Mouse (Mus musculus): ENCODE results near the gene Matn4.

DNA sequence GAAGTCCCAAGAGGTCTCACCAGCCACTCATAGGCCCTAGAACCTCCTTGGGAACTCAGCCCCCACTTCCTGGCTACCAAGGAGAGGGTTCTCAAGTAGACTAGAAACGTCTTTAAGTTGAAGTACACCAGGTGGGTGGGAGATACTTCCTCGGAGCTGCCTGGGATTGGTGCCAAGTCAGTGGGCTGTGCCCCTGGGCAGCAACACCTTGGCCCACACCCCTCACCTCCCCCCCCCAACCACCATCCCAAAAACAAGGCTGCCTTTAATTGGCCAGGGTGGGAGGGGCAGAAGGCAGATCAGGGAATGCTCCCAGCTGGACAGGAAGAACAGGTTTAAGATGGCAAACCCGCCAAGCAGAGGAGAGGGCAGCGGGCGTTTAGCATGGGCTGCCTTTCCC, 35.4 kb upstream of the Matn4 start:
- TF ChIP-seq TAL1 (IDR thresholded peaks at IDR 0.05; ENCODE audit: low read length) (no peak), GATA1 (IDR thresholded peaks at IDR 0.05; ENCODE audit: low read length) (no peak)

Data from erythroblast, embryonic 14.5 days (primary cell).